Mouse (Mus musculus) kidney, postnatal 14 days (tissue): ENCODE data around the gene Slc39a13.
"Not testable (repeated sequence)": the region's sequence is repeated elsewhere in the genome, so short reads cannot be mapped to it uniquely, and the experiment has no call there.

Experiments used
- DNase-seq: peaks from one replicate; pipeline ENCODE4 v3.0.0; 2022; ENCODE audit warnings: mixed read lengths

Slc39a13 gene

DNA sequence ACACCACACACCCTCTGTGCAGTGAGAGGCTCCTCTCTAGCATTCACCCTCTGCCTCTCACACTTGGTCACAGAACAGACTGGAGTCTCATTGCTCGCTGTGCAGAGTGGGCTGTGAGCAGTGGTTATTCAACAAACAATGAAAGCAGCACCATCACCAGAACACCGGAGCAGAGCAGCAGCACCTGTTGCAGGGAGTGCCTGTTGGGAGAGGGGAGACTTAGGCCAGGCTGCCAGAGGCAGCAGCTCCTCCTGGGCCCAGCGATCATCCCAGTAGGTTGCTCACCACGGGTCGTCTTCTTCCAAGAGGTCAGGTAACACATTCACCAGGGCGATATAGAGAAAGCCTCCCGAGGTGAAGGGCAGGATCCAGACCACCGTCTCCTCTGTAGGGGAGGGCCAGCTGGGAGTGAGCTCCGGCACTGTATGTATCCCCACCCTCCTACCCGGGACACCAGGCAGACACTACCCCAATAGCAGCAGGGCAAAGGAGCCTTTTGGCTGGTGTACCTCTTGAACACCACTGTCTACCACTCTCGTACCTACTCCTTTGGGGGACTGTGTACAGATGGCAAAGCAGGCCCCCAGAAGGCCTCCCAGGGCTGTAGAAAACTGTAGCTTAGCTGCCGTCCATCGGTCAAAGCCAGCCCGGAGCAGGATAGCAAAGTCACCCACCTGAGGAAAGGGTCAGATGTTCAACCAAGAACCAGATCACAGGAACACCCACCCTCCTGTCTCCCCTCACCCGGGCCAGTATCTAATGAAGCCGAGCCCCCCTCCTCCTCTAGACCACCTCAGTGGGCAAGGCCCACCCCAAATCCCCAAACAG, 7.2 kb downstream of the Slc39a13 start:
- DNase-seq, result no peak

DNA sequence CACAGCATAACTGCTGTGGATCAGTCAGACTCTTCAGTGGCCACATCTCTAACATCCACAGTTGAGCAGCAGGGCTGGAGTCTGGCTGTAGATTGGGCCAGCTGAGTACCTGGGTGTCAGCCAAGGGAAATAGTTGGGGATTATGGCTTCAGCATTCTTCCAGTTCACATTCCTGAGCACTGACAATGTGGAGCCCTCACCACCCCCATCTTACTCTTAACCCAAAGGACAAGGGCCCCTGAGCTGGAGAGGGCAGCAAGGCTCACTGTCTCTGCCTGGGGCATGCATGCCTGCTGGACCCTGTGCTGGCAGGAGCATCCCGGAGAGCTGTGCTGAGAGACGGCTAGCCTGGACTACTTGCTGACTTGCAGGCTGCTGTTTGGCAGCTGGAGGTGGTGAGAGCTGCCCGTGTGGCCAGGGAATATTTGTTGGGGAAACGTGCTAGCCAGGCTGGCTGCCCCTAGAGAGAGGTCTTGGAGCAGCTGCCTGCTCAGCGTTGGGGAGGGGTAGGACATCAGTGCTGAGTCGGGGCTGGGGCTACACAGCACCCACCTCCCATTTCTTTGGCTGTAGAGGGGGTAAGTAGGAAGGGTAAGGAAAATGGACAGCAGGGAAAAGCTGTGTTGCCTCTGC, 8.3 kb downstream of the Slc39a13 start:
- peak; percentile 83 for DNase-seq

DNA sequence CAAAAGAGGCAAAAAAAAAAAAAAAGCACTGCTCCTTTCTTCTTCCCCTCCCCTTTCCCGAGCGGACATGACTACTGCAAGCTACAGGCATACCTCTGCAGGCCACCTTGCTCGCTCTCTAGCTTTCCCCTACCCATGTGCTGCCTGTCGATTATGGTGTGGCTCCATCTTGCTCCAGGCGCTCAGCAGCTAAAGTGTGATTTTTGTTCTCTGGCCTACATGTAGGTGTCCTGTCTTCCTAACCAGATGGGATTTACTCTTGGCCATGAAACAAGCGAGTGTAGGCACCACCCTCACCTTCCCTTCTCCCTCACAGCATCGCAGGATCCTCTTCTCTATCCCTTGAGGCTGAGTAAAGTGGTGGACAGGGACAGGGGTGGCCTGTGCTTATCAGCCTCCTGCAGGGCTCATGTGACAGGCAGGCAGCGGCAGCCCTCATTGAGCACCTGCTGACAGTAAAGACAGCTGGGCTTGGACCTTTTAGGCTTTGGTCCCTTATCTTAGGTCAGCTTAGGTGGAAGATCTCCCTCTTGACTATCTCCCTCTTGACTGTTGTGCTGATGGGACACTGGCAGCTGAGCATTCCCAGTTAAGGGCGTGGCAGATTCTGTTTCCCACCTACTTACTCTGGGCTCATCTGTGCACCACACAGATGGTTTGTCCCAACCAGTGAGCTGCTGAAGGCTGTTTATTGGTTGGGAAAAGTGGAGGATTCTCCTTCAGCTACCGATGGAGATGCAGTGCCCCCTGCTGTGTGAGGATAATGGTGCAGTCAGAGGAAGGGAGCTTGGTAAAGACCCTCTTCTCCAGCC, 9.5 kb downstream of the Slc39a13 start:
- peak; percentile 46 for DNase-seq

DNA sequence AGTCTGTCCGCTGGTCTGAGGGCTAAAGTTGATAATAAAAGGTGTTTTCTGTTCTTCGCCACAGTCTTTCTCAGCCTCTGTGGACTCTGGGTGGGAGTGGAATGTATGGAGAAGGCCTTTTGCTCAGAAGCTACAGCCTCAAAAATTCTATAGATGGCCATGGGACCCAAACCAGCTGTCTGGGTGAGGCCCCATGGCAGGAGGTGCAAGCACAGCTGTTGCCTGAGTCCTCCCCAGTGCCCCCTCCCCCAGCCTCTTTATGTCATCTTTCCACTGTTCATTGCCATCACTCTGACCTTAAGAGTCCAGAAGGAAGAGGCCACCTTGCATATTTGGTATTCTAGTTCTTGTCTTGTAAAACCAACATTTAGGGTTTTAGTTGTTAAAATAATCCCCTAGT, 10.8 kb downstream of the Slc39a13 start:
- DNase-seq, result no peak

DNA sequence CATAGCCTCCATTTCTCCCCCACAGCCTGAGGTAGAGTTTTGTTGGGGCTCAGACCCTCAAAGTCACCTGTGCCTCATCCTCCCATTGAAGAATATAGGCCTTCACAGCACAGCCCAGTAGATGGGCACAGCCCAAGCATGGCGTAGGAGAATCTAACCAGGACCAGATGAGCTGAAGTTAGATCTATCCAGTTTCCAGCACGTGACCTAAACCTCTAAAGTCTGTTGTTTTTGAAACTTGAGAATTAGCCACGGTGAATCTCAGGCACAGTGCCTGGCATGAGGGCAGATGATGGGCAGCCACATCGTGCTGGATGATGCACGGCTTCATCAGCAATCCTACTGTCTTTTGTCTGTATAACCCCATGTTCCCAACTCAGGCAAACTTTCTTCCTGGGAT, 11.8 kb downstream of the Slc39a13 start:
- DNase-seq, result no peak

DNA sequence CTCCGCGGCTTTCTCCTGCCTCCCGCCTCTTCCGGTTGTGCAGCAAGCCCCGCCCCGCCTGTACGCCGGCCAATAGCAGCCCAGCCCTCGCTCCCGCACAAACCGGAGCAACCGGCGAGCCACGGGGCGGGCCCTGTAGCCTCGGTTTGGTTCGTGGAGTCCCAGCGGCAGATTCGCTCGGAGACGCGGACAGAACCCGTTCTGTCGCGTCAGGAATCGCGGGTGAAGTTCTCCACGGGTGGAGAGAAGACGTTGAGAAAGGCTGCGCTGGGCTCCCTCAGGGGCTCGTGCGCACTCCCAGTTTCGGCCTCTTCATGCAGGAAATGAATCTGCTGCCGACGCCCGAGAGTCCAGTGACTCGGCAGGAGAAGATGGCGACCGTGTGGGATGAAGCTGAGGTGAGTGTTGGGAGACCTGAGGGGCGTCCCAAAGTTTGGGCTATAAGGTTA, 16.3 kb downstream of the Slc39a13 start, which contains the start of gene Psmc3:
Psmc3 (plus strand) TSS at position 76 of the 449 bp plus-strand sequence.
- DNase-seq, result peak; percentile 97

DNA sequence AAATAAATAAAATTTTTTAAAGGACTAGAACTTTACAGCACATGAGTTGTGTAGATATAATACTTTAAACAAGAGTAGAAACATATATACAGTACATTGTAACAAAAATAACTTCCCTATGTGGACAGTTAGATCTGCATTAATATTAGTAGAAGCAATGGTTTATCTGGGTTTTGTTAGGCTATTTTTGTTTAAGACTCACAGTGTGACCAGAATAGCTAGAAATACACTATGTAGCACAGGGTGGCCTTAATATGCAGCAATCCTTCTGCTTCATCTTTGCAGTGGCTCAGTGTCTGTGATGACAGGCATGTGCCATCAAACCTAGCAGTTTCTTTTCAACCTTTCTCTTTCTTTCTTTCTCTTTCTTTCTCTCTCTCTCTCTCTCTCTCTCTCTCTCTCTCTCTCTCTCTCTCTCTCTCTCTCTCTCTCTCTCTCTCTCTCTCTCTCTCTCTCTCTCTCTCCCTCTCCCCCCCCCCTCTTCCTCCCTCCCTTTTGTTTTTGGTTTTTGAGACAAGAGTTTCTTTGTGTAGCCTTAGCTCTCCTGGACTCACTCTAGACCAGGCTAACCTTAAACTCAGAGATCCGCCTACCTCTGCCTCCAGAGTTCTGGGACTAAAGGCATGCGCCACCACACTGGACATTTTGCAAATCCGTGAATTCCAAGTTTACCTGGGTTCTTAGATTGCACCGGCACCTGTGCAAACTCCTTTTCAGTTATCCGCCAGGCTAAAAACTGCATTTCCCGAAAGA, 16.9 kb downstream of the Slc39a13 start:
- DNase-seq, result no peak

DNA sequence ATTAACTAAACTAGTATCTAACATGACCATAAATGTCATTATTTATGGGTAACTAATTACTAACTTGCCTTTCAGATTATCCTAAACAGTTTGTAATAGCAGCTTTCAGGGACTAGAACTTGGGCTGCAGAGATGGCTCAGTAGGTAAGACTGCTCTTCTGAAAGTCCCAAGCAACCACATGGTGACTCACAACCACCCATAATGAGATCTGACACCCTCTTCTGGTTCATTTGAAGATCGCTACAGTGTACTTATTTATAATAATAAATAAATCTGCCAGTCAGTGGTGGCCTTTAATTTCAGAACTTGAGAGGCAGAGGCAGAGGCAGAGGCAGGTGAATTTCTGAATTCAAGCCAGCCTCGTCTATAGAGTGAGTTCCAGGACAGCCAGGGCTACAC, 17.5 kb downstream of the Slc39a13 start:
- DNase-seq, result no peak

DNA sequence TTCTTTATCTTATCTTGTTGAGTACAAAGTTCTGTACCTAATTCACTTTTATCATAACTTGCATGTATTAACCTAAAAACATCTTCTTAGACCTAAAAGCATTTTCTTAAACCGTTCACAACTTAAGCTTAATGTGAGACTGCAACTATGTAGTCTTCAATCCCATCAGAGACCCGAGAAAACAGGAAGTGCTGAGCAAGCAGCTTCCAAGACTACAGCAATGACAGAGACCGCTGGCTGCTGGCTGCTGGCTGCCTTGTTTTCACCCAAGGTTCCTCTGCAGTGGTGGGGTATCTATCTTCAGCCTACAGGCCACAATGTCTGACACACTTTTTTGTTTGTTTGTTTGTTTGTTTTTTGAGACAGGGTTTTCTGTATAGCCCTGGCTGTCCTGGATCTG, 18.3 kb downstream of the Slc39a13 start:
- DNase-seq, result no peak

DNA sequence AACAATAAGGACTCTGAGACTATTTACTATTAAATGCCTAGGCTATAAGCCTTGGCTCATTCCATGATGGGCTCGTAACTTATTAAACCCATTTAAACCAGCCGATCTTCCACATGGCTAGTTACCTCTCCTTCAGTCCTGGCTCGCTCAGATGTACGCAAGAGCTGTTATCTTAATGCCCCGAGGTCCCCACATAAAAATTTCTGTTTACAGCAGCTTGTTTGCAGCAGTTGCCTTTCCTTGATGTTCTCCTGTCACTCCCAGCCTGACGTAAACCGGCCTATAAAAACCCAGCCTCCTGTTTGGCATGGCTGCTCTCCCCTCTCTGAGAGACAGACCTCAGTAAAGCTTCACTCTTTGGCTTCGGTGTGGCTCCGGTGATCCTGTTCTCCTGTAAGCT, 22.9 kb downstream of the Slc39a13 start:
- peak; percentile 39 for DNase-seq

DNA sequence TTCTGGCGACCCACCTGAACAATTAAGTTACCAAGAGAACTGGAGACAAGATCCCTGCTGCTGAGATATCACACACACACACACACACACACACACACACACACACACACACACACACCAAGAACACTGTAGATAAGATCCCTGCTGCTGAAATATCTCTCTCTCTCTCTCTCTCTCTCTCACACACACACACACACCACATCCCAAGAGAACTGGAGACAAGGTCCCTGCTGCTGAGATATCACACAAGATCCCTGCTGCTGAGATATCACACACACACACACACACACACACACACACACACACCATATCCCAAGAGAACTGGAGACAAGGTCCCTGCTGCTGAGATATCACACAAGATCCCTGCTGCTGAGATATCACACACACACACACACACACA, 24.4 kb downstream of the Slc39a13 start:
- not testable (repeated sequence) for DNase-seq

DNA sequence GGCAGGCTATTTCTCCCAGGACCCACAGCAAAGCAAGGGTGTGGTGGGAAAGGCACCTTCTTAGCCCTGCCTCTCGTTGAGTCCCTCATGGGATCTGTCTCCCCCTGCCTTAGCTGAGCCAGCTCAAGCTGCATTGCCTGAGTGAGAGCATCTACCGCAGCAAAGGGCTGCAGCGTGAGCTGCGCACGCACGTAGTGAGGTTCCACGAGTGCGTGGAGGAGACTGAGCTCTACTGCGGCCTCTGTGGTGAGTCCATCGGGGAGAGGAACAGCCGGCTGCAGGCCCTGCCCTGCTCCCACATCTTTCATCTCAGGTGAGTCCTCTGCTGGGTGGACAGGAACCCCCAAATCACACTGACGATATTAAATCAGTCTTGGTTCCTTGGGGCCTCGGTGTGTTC, 25.5 kb downstream of the Slc39a13 start:
- DNase-seq, result no peak

DNA sequence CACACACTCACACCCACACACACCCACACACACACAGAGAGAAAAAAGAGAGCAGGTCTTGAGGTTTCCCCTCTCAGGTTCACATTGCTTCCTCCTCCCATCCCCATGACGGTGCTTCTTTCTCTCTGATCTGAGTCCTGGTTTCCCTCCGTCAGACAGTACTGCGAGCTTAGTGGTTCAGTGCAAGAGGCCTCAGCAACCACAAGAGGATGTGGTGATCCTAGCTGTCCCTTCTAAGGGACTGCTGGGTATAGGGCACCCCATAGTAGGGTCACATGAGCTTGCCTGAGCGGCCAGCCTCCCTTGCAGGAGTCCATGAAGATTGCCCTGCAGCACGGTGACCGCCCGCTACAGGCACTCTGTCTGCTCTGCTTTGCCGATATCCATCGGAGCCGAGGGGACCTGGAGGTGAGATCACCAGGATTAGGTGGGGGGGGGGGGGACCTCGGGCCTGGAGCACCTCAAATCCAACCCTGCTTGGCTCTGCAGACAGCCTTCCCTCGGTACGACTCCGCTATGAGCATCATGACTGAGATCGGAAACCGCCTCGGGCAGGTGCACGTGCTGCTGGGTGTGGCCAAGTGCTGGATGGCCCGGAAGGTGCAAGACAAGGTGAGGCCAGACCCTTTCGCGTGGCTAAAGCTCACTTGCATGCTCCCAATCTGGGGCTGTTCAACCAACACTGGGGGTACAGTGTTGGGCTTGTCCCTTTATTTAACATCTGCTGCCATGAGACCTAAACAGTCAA, 27.4 kb downstream of the Slc39a13 start:
- DNase-seq, result no peak

DNA sequence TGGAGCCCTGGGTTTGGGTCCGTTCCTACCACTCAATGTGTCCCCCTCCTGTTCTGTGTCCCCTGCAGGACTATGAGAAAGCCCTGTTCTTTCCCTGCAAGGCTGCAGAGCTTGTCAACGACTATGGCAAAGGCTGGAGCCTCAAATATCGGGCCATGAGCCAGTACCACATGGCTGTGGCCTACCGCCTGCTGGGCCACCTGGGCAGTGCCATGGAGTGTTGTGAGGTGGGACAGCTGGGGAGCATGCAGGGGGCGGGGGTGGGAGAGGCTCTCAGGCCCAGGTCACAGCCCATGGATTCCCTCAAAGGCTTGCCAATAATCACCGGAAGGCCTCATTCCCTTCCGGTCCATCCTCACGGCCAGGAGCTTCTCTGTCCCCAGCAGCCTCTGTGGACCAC, 28.4 kb downstream of the Slc39a13 start:
- no peak for DNase-seq

DNA sequence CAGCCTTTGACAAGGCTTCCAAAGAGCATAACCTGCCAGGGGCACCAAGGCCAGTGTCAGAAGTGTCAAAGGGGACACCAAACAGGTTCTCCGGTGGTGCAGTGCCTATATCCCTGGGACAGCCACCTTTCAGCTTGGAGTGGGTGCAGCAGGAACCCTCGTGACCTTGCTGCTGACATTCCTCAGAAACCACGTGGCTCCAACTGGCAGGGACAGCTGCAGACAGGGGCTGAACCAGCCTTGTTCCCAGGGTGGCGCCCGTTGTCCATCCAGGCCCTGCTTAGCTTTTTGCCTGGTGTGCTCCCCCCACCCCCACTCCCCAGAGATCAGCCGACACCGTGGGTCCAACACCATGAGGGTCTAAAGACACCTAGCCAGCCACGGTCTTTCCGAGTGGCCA, 34.8 kb downstream of the Slc39a13 start, which contains the start of gene Rapsn:
Rapsn (plus strand) TSS at position 236 of the 400 bp plus-strand sequence.
- DNase-seq, result peak; percentile 72

DNA sequence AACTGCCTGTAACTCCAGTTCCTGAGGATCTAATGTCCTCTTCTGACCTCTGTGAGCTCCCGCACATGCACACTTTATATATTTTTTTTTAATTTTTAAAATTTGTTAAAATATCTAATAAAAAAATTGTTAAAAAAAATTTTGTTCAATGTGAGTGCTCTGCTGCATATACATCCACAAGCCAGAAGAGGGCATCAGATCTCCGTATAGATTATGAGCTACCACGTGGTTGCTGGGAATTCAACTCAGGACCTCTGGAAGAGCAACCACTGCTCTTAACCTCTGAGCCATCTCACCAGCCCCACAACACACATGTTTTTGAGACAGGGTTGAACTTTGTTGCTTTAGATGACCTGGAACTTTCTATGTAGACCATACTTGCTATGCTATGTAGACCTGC, 37.2 kb downstream of the Slc39a13 start:
- DNase-seq, result no peak

DNA sequence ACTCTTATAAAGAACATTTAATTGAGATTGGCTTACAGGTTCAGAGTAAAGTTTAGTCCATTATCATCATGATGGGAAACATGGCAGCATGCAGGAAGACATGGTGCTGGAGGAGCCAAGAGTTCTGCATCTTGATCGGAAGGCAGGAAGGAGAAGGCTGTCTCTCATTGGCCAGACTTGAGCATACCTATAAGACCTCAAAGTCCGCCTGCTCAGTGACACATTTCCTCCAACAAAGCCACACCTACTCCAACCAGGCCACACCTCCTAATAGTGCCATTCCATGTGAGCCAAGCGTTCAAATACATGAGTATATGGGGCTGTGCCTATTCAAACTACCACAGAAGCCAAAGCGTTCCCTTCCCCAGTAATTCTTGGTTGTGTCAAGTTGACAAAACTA, 39.0 kb downstream of the Slc39a13 start:
- DNase-seq, result no peak

DNA sequence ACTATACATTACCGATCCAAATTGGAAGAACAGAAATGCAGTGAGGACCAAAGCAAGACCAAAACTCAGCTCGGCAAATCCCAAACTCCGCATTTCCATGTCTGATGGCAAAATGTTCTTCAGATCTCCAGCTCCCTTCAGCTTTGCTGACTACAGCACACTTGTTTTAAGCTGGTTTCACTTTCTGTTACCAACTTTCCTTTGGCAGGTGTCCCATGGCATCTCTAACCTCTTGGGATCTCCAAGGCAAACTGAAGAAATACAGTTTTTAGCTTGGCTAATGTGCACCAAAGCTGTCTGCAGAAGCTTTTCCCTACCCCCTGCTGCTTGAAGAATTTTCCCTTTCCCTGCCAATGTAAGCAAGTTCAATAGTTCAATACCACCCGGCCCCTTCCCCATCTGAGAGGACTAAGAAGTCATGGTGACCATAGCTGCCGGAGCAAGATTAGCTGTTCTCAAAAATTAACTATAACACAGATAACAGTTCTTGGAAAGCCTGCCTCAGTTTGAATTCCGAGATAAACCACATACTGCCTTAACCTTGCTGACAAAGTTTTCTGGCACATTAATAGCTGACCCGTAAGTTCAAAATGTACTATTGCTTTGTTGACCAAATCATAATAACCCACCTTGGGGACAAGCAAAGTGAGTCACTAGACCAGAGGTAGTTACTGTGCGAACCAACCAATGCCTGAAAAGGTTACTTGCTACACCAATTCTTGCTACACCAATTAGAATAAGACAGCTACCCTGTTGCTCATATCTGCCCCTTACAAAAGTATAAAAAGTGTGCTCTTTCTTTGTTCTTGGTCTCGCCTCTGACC, 42.6 kb downstream of the Slc39a13 start:
- peak; percentile 38 for DNase-seq

DNA sequence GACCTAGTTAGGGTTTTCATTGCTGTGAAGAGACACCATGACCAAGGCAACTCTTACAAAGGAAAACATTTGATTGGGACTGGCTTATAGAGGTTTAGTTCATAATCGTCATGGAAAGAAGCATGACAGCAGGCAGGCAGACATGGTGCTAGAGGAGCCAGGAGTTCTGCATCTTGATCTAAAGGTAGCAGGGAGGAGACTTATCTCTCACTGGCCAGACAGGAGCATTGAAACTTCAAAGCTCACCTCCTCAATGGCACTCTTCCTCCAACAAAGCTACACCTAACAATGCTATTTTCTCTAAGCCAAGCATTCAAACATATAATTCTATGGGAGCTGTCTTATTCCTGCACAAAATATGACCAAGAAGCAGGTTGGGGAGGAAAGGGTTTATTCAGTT, 43.7 kb downstream of the Slc39a13 start:
- DNase-seq, result no peak

DNA sequence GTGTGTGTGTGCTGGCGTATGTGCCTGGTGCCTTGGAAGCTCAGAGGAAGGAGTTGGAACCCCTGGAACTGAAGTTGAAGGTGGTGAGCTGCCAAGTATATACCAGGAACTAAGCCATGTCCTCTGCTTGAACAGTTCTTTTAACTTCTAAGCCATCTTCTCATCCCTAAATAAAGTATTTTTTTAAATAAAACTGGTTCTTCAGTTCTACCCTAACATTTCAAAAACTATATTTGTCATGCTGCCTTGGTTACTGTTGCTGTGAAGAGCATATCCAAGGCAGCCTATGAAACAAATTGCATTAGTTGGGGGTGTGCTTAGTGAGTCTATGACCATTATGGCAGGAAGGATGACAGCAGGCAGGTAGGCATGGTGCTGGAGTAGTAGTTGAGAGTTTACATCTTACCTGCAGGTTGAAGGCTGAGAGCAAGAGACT, 45.1 kb downstream of the Slc39a13 start:
- DNase-seq, result no peak

DNA sequence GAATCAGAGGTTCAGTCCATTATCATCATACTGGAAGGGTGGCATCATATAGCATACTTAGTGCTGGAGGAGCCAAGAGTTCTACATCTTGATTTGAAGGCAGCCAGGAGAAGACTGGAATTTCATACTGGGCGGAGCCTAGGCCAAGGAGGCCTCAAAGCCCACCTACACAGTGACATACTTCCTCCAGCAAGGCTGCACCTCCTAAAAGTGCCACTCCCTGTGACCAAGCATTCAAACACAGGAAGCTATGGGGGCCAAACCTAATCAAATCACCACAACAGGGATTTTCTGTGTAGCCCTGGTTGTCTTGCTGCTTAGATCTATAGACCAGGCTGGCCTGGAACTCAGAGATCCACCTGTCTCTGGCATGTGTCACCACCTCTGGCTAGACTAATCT, 46.3 kb downstream of the Slc39a13 start:
- no peak for DNase-seq
